Mouse (Mus musculus) bone marrow, adult 2 months (tissue): ENCODE data around the gene Pdgfb. TPM values are rescaled to one million over a fixed set of nuclear protein-coding genes. Genes with fewer than 3 reads are reported as not detected.

Experiments
- H3K27ac ChIP-seq: fragments of 200-500 bp; 2 replicates; pipeline ENCODE4 v1.5.1; 2012; ENCODE audit warnings: low read depth, mild to moderate bottlenecking, control low read depth, inconsistent platforms, low read length; ENCODE audit not compliant: control insufficient read depth, poor library complexity, insufficient read depth
- H3K4me1 ChIP-seq: fragments of 200-500 bp; 2 replicates; pipeline ENCODE4 v1.6.1; 2011; ENCODE audit warnings: low read length; ENCODE audit not compliant: control insufficient read depth, insufficient read depth
- H3K4me3 ChIP-seq: fragments of 200-500 bp; replicated peaks from 2 replicates; pipeline ENCODE3; 2011; ENCODE audit warnings: mild to moderate bottlenecking, low read depth, low read length, control low read depth; ENCODE audit not compliant: control insufficient read depth
- CTCF ChIP-seq: fragments of 200-500 bp; IDR thresholded peaks from 2 replicates; pipeline ENCODE4 v1.5.1; 2011; ENCODE audit warnings: low read length, control low read depth; ENCODE audit not compliant: control insufficient read depth, insufficient read depth
- POLR2A ChIP-seq: fragments of 200-500 bp; IDR thresholded peaks from 2 replicates; pipeline ENCODE4 v1.6.1; 2011; ENCODE audit warnings: low read depth, mild to moderate bottlenecking, control low read depth, low read length, borderline replicate concordance; ENCODE audit not compliant: control insufficient read depth
- WGBS: fragments of 180-500 bp; shearing (Covaris S2); methylation state at CpG from one replicate; pipeline ENCODE4 v1.1.7; 2018; 5-methylcytosine and 5-hydroxymethylcytosine counted together
- polyA plus RNA-seq: library from polyadenylated mRNA; stranded (reverse); fragments of >200 nt; gene quantifications from 2 replicates; pipeline ENCODE4 v1.2.4, GENCODE M21; 2011; ENCODE audit warnings: low replicate concordance; ENCODE audit not compliant: missing spikeins, insufficient read depth, insufficient read length

The Pdgfb gene
- polyA plus RNA-seq, 1 experiment: 4.1 TPM

GRCm38 (mm10) chr15:79946022-79946421 lies 68.8 kb downstream of the Pdgfb start:
- TF ChIP-seq POLR2A (no peak), CTCF (peak; percentile 99)
- Histone ChIP-seq H3K4me1 (no peaks in the 10 kb centered on the region), H3K4me3 (no peak overlapping the region), H3K27ac (no peak overlapping the region)
- WGBS: 9% methylated on average over 4 of the region's 4 CpGs

Other genes with a start within 250 kb of the Pdgfb start
- 6.8 and 8.4 TPM in 2 replicates for gene Dnal4, start 237.1 kb downstream of the Pdgfb start, polyA plus RNA-seq
- gene Nptxr, start 210.2 kb downstream of the Pdgfb start, polyA plus RNA-seq: 0.40 and 0.60 TPM in 2 replicates
- gene Npcd, start 180.7 kb downstream of the Pdgfb start, polyA plus RNA-seq: not detected in 2 replicates
- gene Cbx6, start 180.3 kb downstream of the Pdgfb start, polyA plus RNA-seq: 24.2 and 29.0 TPM in 2 replicates
- 104 and 140 TPM in 2 replicates for gene Apobec3, start 123.3 kb downstream of the Pdgfb start, polyA plus RNA-seq
- 16.8 and 22.5 TPM in 2 replicates for gene Cbx7, start 43.9 kb downstream of the Pdgfb start, polyA plus RNA-seq
- 10.7 and 13.4 TPM in 2 replicates for gene Syngr1, start 76.4 kb upstream of the Pdgfb start, polyA plus RNA-seq
- gene Rpl3, start 76.9 kb upstream of the Pdgfb start, polyA plus RNA-seq: 708 and 1,315 TPM in 2 replicates
- gene Tab1, start 118.2 kb upstream of the Pdgfb start, polyA plus RNA-seq: 17.0 and 26.6 TPM in 2 replicates
- gene Mgat3, start 158.7 kb upstream of the Pdgfb start, polyA plus RNA-seq: 0.97 TPM in 1 of 2 replicates, not detected in the other
- 11.5 and 16.3 TPM in 2 replicates for gene Mief1, start 219.0 kb upstream of the Pdgfb start, polyA plus RNA-seq
- not detected in 2 replicates for gene AC140267.1, start 220.9 kb upstream of the Pdgfb start, polyA plus RNA-seq
- gene Atf4, start 240.2 kb upstream of the Pdgfb start, polyA plus RNA-seq: 248 and 280 TPM in 2 replicates
- gene Rps19bp1, start 249.3 kb upstream of the Pdgfb start, polyA plus RNA-seq: 21.3 and 53.7 TPM in 2 replicates